Mouse (Mus musculus) splenic B cell, adult 2 months (primary cell): Measurements from ENCODE around the gene Nectin2.

Experiments used
- DNase-seq: peaks from one replicate; pipeline ENCODE4 v3.0.0-alpha.2; 2011; ENCODE audit warnings: low read depth, low spot score
- H3K27me3 ChIP-seq: 2 replicates; pipeline ENCODE4 v1.6.1; 2012; ENCODE audit warnings: mild to moderate bottlenecking, low read length, moderate library complexity, mixed read lengths; ENCODE audit not compliant: control insufficient read depth, poor library complexity, insufficient read depth, severe bottlenecking
- H3K36me3 ChIP-seq: 2 replicates; pipeline ENCODE4 v1.6.1; 2012; ENCODE audit warnings: mild to moderate bottlenecking, low read length, moderate library complexity, mixed read lengths; ENCODE audit not compliant: control insufficient read depth, poor library complexity, insufficient read depth, severe bottlenecking

The Nectin2 gene

GRCm38 (mm10) chr7:19714836-19715235 lies 35.4 kb downstream of the Nectin2 start:
- no peak for DNase-seq
- Histone ChIP-seq H3K27me3 (no peaks in the 10 kb centered on the region), H3K36me3 (peaks cover 7% of the 10 kb centered on the region)

GRCm38 (mm10) chr7:19713598-19713997 lies 36.7 kb downstream of the Nectin2 start:
- H3K36me3 ChIP-seq = peaks cover 7% of the 10 kb centered on the region
- DNase-seq = no peak
- no peaks in the 10 kb centered on the region for H3K27me3 ChIP-seq

GRCm38 (mm10) chr7:19713196-19713595 lies 37.1 kb downstream of the Nectin2 start:
- peak; percentile 72 for DNase-seq
- peaks cover 7% of the 10 kb centered on the region for H3K36me3 ChIP-seq
- no peaks in the 10 kb centered on the region for H3K27me3 ChIP-seq

- H3K36me3 ChIP-seq = peaks cover 9% of the 10 kb centered on the region
- DNase-seq = peak; percentile 31
Measured at GRCm38 (mm10) chr7:19712414-19712813, 37.9 kb downstream of the Nectin2 start.

GRCm38 (mm10) chr7:19710650-19711049 lies 39.6 kb downstream of the Nectin2 start:
- Histone ChIP-seq H3K36me3 (peaks cover 9% of the 10 kb centered on the region), H3K27me3 (no peaks in the 10 kb centered on the region)
- DNase-seq = no peak

More at GRCm38 (mm10) chr7:19712414-19712813, 37.9 kb downstream of the Nectin2 start:
- no peaks in the 10 kb centered on the region for H3K27me3 ChIP-seq

- no peak for DNase-seq
- no peaks in the 10 kb centered on the region for H3K27me3 ChIP-seq
Measured at GRCm38 (mm10) chr7:19705271-19705670, 45.0 kb downstream of the Nectin2 start.

GRCm38 (mm10) chr7:19704475-19704874 lies 45.8 kb downstream of the Nectin2 start:
- no peak for DNase-seq
- 0 out of 2 replicates have a peak, but pooled peaks cover 2% of the 10 kb centered on the region for H3K36me3 ChIP-seq

More at GRCm38 (mm10) chr7:19705271-19705670, 45.0 kb downstream of the Nectin2 start:
- 0 out of 2 replicates have a peak, but pooled peaks cover 2% of the 10 kb centered on the region for H3K36me3 ChIP-seq

GRCm38 (mm10) chr7:19702859-19703555 lies 47.3 kb downstream of the Nectin2 start:
- Histone ChIP-seq H3K27me3 (no peaks in the 10 kb centered on the region), H3K36me3 (0 out of 2 replicates have a peak, but pooled peaks cover under 1% of the 10 kb centered on the region)
- no peak for DNase-seq

More at GRCm38 (mm10) chr7:19704475-19704874, 45.8 kb downstream of the Nectin2 start:
- no peaks in the 10 kb centered on the region for H3K27me3 ChIP-seq

GRCm38 (mm10) chr7:19701069-19701761 lies 49.1 kb downstream of the Nectin2 start:
- Histone ChIP-seq H3K27me3 (no peaks in the 10 kb centered on the region), H3K36me3 (no peaks in the 10 kb centered on the region)
- DNase-seq = peak; percentile 72

GRCm38 (mm10) chr7:19700299-19701068 lies 49.8 kb downstream of the Nectin2 start:
- no peaks in the 10 kb centered on the region for H3K27me3 ChIP-seq
- DNase-seq = peak; percentile 43
- no peaks in the 10 kb centered on the region for H3K36me3 ChIP-seq

GRCm38 (mm10) chr7:19699827-19700148 lies 50.5 kb downstream of the Nectin2 start:
- H3K27me3 ChIP-seq = no peaks in the 10 kb centered on the region
- H3K36me3 ChIP-seq = no peaks in the 10 kb centered on the region
- no peak for DNase-seq

- no peaks in the 10 kb centered on the region for H3K27me3 ChIP-seq
- H3K36me3 ChIP-seq = no peaks in the 10 kb centered on the region
- DNase-seq = peak; percentile 65
Measured at GRCm38 (mm10) chr7:19698907-19699826, 51.1 kb downstream of the Nectin2 start, which contains the start of gene Apoe. TSS of gene Apoe (minus strand) at chr7:19699188.

- DNase-seq = peak; percentile 65
- Histone ChIP-seq H3K27me3 (no peaks in the 10 kb centered on the region), H3K36me3 (no peaks in the 10 kb centered on the region)
Measured at GRCm38 (mm10) chr7:19697949-19698906, 52.1 kb downstream of the Nectin2 start.
